27 mouse cellular contexts compared by ENCODE assay signal in genomic region chr1:184533870-184534269, GRCm38 (mm10).
"Had no signal": no experiment of that assay in that cellular context is flagged by ENCODE, and none has a peak within 500 bp of the region (broad histone marks: within the 10 kb centered on the region; RNA-seq: fewer than 3 reads in every experiment).

No protein-coding gene starts in this region.

- H3K4me1 ChIP-seq: hindbrain, embryonic 10.5 days; hindbrain, embryonic 12.5 days; intestine, embryonic 15.5 days; liver, embryonic 12.5 days had no signal

- H3K27ac ChIP-seq: hindbrain, embryonic 10.5 days; hindbrain, embryonic 12.5 days; hindbrain, embryonic 14.5 days; intestine, embryonic 15.5 days; kidney, embryonic 15.5 days; kidney, postnatal 0 days; limb, embryonic 12.5 days; liver, embryonic 12.5 days; liver, embryonic 14.5 days had no signal

- H3K9ac ChIP-seq: hindbrain, embryonic 12.5 days; hindbrain, embryonic 14.5 days; intestine, embryonic 15.5 days; kidney, embryonic 15.5 days; limb, embryonic 12.5 days; limb, embryonic 15.5 days; liver, embryonic 12.5 days; liver, embryonic 14.5 days had no signal

- H3K36me3 ChIP-seq: hindbrain, embryonic 10.5 days; hindbrain, embryonic 12.5 days; intestine, embryonic 15.5 days; kidney, embryonic 15.5 days; limb, embryonic 12.5 days; limb, embryonic 15.5 days; liver, embryonic 12.5 days had no signal

- ATAC-seq: hindbrain, embryonic 16.5 days; inflammation-experienced regulatory T-cells, adult 6 months; intestine, embryonic 15.5 days; intestine, postnatal 0 days; liver, embryonic 12.5 days had no signal

- H3K4me2 ChIP-seq: heart, embryonic 11.5 days; hindbrain, embryonic 12.5 days; hindbrain, embryonic 14.5 days; intestine, embryonic 15.5 days; kidney, embryonic 15.5 days; limb, embryonic 12.5 days; limb, embryonic 15.5 days; liver, embryonic 12.5 days had no signal

- DNase-seq: gastrocnemius, adult 2 months; gastrocnemius, postnatal 10 days; gastrocnemius, postnatal 25 days; heart, adult 18-20 months; heart, postnatal 10 days; heart, postnatal 4 days; kidney, adult 18-20 months; kidney, adult 9 months; kidney, postnatal 25 days; kidney, postnatal 4 days; layer of hippocampus, adult 9-11 months; layer of hippocampus, postnatal 36 days; left cerebral cortex, postnatal 4 days had no signal

- H3K9me3 ChIP-seq: hindbrain, embryonic 10.5 days; hindbrain, embryonic 12.5 days; intestine, embryonic 15.5 days; kidney, embryonic 15.5 days; limb, embryonic 12.5 days; limb, embryonic 15.5 days; liver, embryonic 12.5 days had no signal

- H3K27me3 ChIP-seq: hindbrain, embryonic 12.5 days; intestine, embryonic 15.5 days; liver, embryonic 12.5 days had no signal

- H3K4me3 ChIP-seq: gastrocnemius, adult 2 months; hindbrain, embryonic 10.5 days; hindbrain, embryonic 12.5 days; intestine, embryonic 15.5 days; kidney, embryonic 15.5 days; limb, embryonic 12.5 days; limb, embryonic 15.5 days; liver, embryonic 12.5 days had no signal
